Mouse (Mus musculus) stomach, postnatal 0 days (tissue): ENCODE measurements at regions not wholly inside any gene's neighbourhood (a gene's known extent, or its start where the extent isn't known, plus 50 kb on each side); places are given as distances from the start of the nearest gene placed in this dataset.

Source experiments
- ATAC-seq: fragments of 200-750 bp; cut with Nextera tagmentation; 2 replicates; pipeline ENCODE4 v1.8.0; 2017; ENCODE audit not compliant: low FRiP score, low TSS enrichment
- DNase-seq: peaks from one replicate; pipeline ENCODE4 v3.0.0-alpha.2; 2016; ENCODE audit warnings: low spot score
- H3K27ac ChIP-seq: fragments of 300-500 bp; sonication (generic); replicated peaks from 2 replicates; pipeline ENCODE4 v1.5.1; 2014; ENCODE audit warnings: mild to moderate bottlenecking, control low read depth
- H3K27me3 ChIP-seq: fragments of 300-500 bp; sonication (generic); 2 replicates; pipeline ENCODE4 v1.6.1; 2014; ENCODE audit warnings: low read length; ENCODE audit not compliant: control insufficient read depth, insufficient read depth
- H3K36me3 ChIP-seq: fragments of 300-500 bp; sonication (generic); 2 replicates; pipeline ENCODE4 v1.6.1; 2014; ENCODE audit warnings: low read length, mixed read lengths; ENCODE audit not compliant: control insufficient read depth, insufficient read depth
- H3K4me1 ChIP-seq: fragments of 300-500 bp; sonication (generic); replicated peaks from 2 replicates; pipeline ENCODE4 v1.6.1; 2014; ENCODE audit warnings: antibody characterized with exemption; ENCODE audit not compliant: control insufficient read depth, insufficient read depth
- H3K4me2 ChIP-seq: fragments of 300-500 bp; sonication (generic); replicated peaks from 2 replicates; pipeline ENCODE4 v1.6.1; 2014; ENCODE audit warnings: low read depth, mild to moderate bottlenecking, control low read depth, moderate library complexity
- H3K4me3 ChIP-seq: fragments of 300-500 bp; sonication (generic); 2 replicates; pipeline ENCODE4 v1.5.1; 2014; ENCODE audit warnings: low read depth, low read length, control low read depth
- H3K9ac ChIP-seq: fragments of 300-500 bp; sonication (generic); 2 replicates; pipeline ENCODE4 v1.6.1; 2014; ENCODE audit warnings: mild to moderate bottlenecking, low read length, control low read depth, mixed read lengths
- H3K9me3 ChIP-seq: fragments of 300-500 bp; sonication (generic); 2 replicates; pipeline ENCODE4 v1.6.1; 2016; ENCODE audit warnings: low read length; ENCODE audit not compliant: control insufficient read depth
- CTCF ChIP-seq: IDR thresholded peaks from 2 replicates; pipeline ENCODE4 v1.5.1; 2016; ENCODE audit warnings: antibody characterized with exemption, low read depth, mild to moderate bottlenecking, moderate library complexity
- EP300 ChIP-seq: optimal IDR thresholded peaks from 2 replicates; pipeline ENCODE3; 2016; ENCODE audit warnings: antibody characterized with exemption
- WGBS: fragments of 180-500 bp; shearing (Covaris S2); extraction: QIAGEN DNeasy Blood & Tissue Kit; methylation state at CpG from one replicate; pipeline ENCODE4 v1.1.7; 2014; 5-methylcytosine and 5-hydroxymethylcytosine counted together

DNA sequence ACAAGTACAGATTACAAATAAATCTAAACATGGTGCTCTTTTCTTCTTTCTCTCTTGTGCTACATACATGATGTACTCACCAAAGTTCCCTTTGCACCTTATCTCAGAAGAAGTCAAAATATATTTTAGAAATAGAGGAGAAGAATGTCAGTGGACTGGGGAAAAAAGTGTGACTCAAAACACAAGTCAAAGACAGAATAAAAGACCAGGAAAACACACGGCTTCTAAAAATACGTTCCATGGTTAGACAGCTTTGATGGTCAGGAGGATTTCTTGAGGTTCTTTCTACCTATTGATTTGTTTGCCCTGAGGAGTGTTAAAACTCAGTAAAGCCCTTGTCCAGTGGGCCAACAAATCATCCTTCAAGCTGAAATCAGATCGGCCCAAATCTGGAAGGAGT lies 260.5 kb upstream of the Ptger4 start:
- Histone ChIP-seq H3K4me1 (no peaks in the 10 kb centered on the region), H3K4me2 (no peak overlapping the region), H3K9me3 (no peaks in the 10 kb centered on the region), H3K27me3 (no peaks in the 10 kb centered on the region), H3K36me3 (no peaks in the 10 kb centered on the region), H3K4me3 (no peak overlapping the region), H3K27ac (no peak overlapping the region), H3K9ac (no peak overlapping the region)
- TF ChIP-seq CTCF (no peak), EP300 (no peak)
- ATAC-seq (no peak), DNase-seq (no peak)
- WGBS: 75% methylated on average over 3 of the region's 3 CpGs

DNA sequence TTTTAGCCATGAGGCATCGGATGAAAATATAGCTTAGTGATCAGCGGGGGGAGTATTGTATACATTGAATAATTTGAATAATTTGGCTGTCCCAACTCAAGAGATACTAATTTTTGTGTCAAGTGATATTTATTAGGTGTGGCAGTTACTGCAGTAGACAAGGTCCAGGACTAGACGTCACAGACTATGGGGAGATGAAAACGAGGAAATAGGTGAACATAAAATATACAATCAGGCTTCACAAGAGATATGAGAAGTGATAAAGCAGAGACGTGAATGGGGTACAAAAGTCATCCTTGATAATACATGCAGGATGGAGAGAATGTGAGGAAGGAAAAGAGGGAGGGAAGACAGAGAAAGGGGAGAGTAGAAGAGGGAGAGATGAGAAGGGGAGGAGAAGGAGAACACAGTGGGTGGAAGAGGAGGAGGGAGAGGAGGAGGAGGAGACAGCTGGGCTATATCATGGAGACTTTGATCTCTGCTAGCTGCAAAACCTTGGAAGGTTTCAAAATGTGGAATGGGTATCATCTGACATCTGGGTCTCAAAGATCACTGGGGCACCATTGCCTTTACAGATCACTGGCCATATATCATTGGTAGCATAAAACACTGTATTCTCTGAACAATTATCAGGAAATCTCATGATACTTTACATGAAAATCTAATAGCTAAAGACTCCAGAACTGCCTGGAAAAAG lies 263.0 kb upstream of the Ptger4 start:
- Histone ChIP-seq H3K9ac (no peak overlapping the region), H3K4me1 (no peaks in the 10 kb centered on the region), H3K9me3 (no peaks in the 10 kb centered on the region), H3K36me3 (no peaks in the 10 kb centered on the region), H3K4me2 (no peak overlapping the region), H3K27me3 (no peaks in the 10 kb centered on the region), H3K27ac (no peak overlapping the region), H3K4me3 (no peak overlapping the region)
- no peak for DNase-seq
- no peak for ATAC-seq
- WGBS: 74% methylated on average over 5 of the region's 5 CpGs
- TF ChIP-seq EP300 (no peak), CTCF (no peak)

DNA sequence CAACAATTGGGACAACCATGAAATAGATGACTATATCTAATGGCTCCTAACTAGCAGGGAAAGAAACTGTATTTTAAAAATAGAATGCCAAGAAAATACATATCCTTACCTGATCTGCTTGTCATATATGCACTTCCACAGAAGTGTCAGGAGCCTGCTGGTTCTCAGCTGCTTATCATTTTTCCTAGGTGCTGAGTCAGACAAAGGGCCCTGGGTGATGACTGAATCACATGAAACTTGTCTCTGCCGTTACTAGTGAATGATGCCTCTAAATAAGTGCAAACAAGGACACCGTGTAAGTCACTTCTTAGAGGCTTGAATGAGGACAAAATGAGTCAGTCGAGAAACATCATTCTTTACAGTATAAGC lies 263.5 kb upstream of the Ptger4 start:
- H3K4me2 ChIP-seq: no peak overlapping the region
- TF ChIP-seq EP300 (no peak), CTCF (no peak)

DNA sequence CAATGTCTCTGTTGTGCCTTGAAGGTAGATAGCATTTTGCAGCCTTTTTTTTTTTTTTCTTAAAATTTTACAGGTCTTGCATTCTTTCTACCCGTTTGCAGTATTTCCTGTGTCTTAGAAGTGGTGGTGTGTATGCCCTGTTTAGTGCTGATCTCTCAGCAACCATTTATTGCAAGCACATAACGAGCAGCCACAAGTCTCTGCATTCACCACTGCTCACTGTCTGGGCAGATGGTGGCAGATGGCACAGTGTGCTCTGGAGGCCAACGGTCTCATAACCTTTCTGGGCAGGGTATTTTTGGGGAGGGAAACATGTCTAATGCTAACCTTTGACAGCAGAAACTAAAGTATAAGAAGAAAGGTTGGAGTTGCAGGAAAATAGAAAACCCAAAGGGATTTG lies 266.1 kb upstream of the Ptger4 start:
- Histone ChIP-seq H3K36me3 (no peaks in the 10 kb centered on the region), H3K27ac (no peak overlapping the region), H3K4me1 (no peaks in the 10 kb centered on the region), H3K9me3 (no peaks in the 10 kb centered on the region), H3K9ac (no peak overlapping the region), H3K4me3 (no peak overlapping the region), H3K27me3 (no peaks in the 10 kb centered on the region), H3K4me2 (no peak overlapping the region)
- TF ChIP-seq CTCF: no peak
- no peak for DNase-seq
- ATAC-seq: no peak
- 67% methylated on average over 3 of the region's 3 CpGs for WGBS

More for the DNA sequence above, 263.5 kb upstream of the Ptger4 start:
- no peaks in the 10 kb centered on the region for H3K27me3 ChIP-seq
- no peak overlapping the region for H3K9ac ChIP-seq
- WGBS: 65% methylated on average over 3 of the region's 3 CpGs
- ATAC-seq (no peak), DNase-seq (no peak)
- H3K27ac ChIP-seq: no peak overlapping the region
- no peak overlapping the region for H3K4me3 ChIP-seq
- H3K9me3 ChIP-seq: no peaks in the 10 kb centered on the region
- H3K4me1 ChIP-seq: no peaks in the 10 kb centered on the region
- no peaks in the 10 kb centered on the region for H3K36me3 ChIP-seq

DNA sequence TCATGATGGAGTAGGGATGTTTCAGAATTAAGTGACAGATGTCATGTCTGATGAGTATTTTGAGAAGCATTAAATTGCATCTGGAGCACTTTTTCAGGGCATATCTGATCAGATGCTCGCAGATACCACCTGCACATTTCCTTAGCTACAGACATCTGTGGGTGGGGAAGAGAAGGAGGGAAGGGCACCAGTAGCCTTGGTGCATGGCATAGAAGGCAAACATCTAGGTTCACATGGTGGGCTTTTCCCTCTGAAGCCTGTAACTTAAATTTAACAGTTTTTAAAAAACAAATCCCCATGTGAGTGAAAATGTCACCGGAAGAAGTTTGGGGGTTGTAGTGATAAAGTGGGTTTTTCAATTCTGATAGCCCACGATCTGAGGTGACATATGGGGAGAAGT lies 267.1 kb upstream of the Ptger4 start:
- no peaks in the 10 kb centered on the region for H3K4me1 ChIP-seq
- no peaks in the 10 kb centered on the region for H3K9me3 ChIP-seq
- ATAC-seq (no peak), DNase-seq (no peak)
- no peaks in the 10 kb centered on the region for H3K27me3 ChIP-seq
- no peak overlapping the region for H3K4me2 ChIP-seq
- WGBS: 88% methylated on average over 3 of the region's 3 CpGs
- H3K4me3 ChIP-seq: no peak overlapping the region
- no peak for TF ChIP-seq CTCF
- H3K27ac ChIP-seq: no peak overlapping the region
- H3K36me3 ChIP-seq: no peaks in the 10 kb centered on the region
- H3K9ac ChIP-seq: no peak overlapping the region

DNA sequence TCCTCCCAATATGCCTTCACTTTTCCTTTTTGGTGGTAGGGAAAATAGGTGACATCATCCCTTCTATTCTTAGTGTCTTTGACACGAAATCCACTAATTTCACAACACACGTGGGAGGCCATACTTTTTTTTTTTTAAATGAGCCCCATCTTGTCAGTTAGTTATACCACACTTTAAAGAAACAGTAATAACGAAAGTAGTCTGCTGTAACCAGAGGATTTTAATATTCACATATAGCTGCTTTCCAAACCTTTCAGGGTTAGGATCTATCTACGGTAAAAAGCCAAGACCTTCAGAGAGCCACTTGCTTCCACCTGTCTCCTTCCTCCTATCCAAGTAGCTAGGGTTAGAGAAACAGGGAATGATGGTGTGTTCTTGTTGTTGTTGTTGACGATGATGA lies 268.6 kb upstream of the Ptger4 start:
- H3K9me3 ChIP-seq: no peaks in the 10 kb centered on the region
- no peak for DNase-seq
- WGBS: 85% methylated on average over 5 of the region's 5 CpGs

More for the DNA sequence above, 268.6 kb upstream of the Ptger4 start:
- Histone ChIP-seq H3K4me1 (no peaks in the 10 kb centered on the region), H3K27me3 (no peaks in the 10 kb centered on the region), H3K36me3 (no peaks in the 10 kb centered on the region), H3K9ac (no peak overlapping the region), H3K27ac (no peak overlapping the region), H3K4me3 (no peak overlapping the region), H3K4me2 (no peak overlapping the region)
- no peak for TF ChIP-seq CTCF
- no peak for ATAC-seq
